Mouse (Mus musculus) limb, embryonic 11.5 days (tissue): ENCODE data around the gene Mmp21. TPM values are rescaled to one million over a fixed set of nuclear protein-coding genes. Genes with fewer than 3 reads are reported as not detected.

Source experiments
- ATAC-seq: fragments of 200-750 bp; cut with Nextera tagmentation; 2 replicates; pipeline ENCODE4 v1.8.0; 2017; ENCODE audit warnings: low read depth; ENCODE audit not compliant: insufficient number of reproducible peaks, low FRiP score, low TSS enrichment
- DNase-seq: peaks from one replicate; pipeline ENCODE4 v3.0.0-alpha.2; 2015; ENCODE audit warnings: low spot score
- H3K27ac ChIP-seq: fragments of 300-500 bp; sonication (generic); replicated peaks from 2 replicates; pipeline ENCODE4 v1.5.1; 2014; ENCODE audit warnings: low read depth, mild to moderate bottlenecking, low read length
- H3K27me3 ChIP-seq: fragments of 300-500 bp; sonication (generic); 2 replicates; pipeline ENCODE4 v1.6.1; 2014; ENCODE audit warnings: mild to moderate bottlenecking, low read length, mixed read lengths; ENCODE audit not compliant: control insufficient read depth, insufficient read depth
- H3K36me3 ChIP-seq: fragments of 300-500 bp; sonication (generic); 2 replicates; pipeline ENCODE4 v1.6.1; 2014; ENCODE audit warnings: mild to moderate bottlenecking, low read length, moderate library complexity, mixed read lengths; ENCODE audit not compliant: control insufficient read depth, insufficient read depth
- H3K4me1 ChIP-seq: fragments of 300-500 bp; sonication (generic); 2 replicates; pipeline ENCODE4 v1.6.1; 2014; ENCODE audit warnings: low read length, mixed read lengths; ENCODE audit not compliant: control insufficient read depth, insufficient read depth
- H3K4me2 ChIP-seq: fragments of 300-500 bp; sonication (generic); 2 replicates; pipeline ENCODE4 v1.6.1; 2014; ENCODE audit warnings: low read depth, mild to moderate bottlenecking, moderate library complexity; ENCODE audit not compliant: severe bottlenecking
- H3K4me3 ChIP-seq: fragments of 300-500 bp; sonication (generic); 2 replicates; pipeline ENCODE4 v1.5.1; 2014; ENCODE audit warnings: low read depth, low read length
- H3K9ac ChIP-seq: fragments of 300-500 bp; sonication (generic); 2 replicates; pipeline ENCODE4 v1.6.1; 2014; ENCODE audit warnings: mild to moderate bottlenecking, low read length
- H3K9me3 ChIP-seq: fragments of 300-500 bp; sonication (generic); 2 replicates; pipeline ENCODE4 v1.6.1; 2016; ENCODE audit warnings: low read length; ENCODE audit not compliant: control insufficient read depth
- WGBS: fragments of 180-500 bp; shearing (Covaris S2); extraction: QIAGEN DNeasy Blood & Tissue Kit; methylation state at CpG from one replicate; pipeline ENCODE4 v1.1.7; 2014; 5-methylcytosine and 5-hydroxymethylcytosine counted together
- polyA plus RNA-seq: library from polyadenylated mRNA; unstranded; fragments of >200 nt; fragmentation: Nextera tagmentation; extraction: Ambion mirVana; gene quantifications from 2 replicates; pipeline ENCODE4 v1.2.1, GENCODE M21; 2014

Gene Mmp21
- polyA plus RNA-seq, 1 experiment from 2014 or later: 0.08 TPM

- Histone ChIP-seq H3K4me3 (no peak overlapping the region), H3K27me3 (no peaks in the 10 kb centered on the region), H3K36me3 (no peaks in the 10 kb centered on the region), H3K4me2 (no peak overlapping the region), H3K9ac (no peak overlapping the region), H3K27ac (no peak overlapping the region), H3K4me1 (no peaks in the 10 kb centered on the region), H3K9me3 (no peaks in the 10 kb centered on the region)
- DNase-seq (no peak), ATAC-seq (no peak)
- WGBS: 62% methylated on average over 14 of the region's 14 CpGs
Measured at GRCm38 (mm10) chr7:133627184-133627936, 52.5 kb downstream of the Mmp21 start.

Other genes with a start within 250 kb of the Mmp21 start
- 0.16 TPM in 1 of 2 replicates, not detected in the other for gene Tex36, start 77.9 kb downstream of the Mmp21 start, polyA plus RNA-seq
- gene Edrf1, start 42.5 kb downstream of the Mmp21 start, polyA plus RNA-seq: 32.0 and 35.3 TPM in 2 replicates
- 237 and 240 TPM in 2 replicates for gene Bccip, start 29.3 kb upstream of the Mmp21 start, polyA plus RNA-seq
- gene Uros, start 30.0 kb upstream of the Mmp21 start, polyA plus RNA-seq: 35.2 and 35.9 TPM in 2 replicates
- gene Fank1, start 96.8 kb upstream of the Mmp21 start, polyA plus RNA-seq: 0.32 and 0.37 TPM in 2 replicates
- 19.0 and 20.5 TPM in 2 replicates for gene Dhx32, start 102.7 kb upstream of the Mmp21 start, polyA plus RNA-seq